Mouse (Mus musculus) ovary, adult 18-20 months (tissue): ENCODE results near the gene Hoxc11.

Experiments used
- DNase-seq: peaks from one replicate; pipeline ENCODE4 v3.0.0; 2022; ENCODE audit warnings: low spot score, mixed read lengths

Hoxc11 gene

DNA sequence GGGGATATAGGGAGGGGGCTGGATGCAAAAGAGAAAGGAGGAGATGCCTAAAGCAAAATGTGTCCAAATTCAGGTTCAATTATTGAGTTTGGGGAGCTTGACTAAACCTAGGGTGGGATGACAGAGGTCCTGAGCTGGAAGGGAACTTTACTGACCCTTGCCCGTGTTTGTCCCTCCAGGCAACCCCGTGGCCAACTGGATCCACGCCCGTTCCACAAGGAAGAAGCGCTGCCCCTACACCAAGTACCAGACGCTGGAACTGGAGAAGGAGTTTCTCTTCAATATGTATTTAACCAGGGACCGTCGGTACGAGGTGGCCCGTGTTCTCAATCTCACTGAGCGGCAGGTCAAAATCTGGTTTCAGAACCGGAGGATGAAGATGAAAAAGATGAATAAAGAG lies 29.5 kb downstream of the Hoxc11 start:
- no peak for DNase-seq

DNA sequence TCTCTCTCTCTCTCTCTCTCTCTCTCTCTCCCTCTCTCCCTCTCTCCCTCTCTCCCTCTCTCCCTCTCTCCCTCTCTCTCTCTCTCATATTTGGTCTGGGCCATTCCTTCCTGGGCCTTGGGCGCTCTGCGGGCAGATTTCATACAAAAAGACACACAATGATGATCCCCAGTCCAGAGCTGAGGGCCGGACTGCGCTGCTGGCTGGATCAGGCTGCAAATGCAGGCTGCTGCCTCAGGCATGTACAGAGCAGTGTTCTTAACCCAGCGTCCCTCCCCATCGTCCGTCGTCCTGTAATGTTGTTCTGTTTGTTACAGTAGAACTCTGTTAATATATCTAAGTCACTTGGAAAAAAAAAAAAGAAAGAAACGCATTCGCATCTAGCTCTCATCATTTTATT lies 30.3 kb downstream of the Hoxc11 start:
- no peak for DNase-seq

GRCm38 (mm10) chr15:102984925-102985324 lies 30.7 kb downstream of the Hoxc11 start:
- DNase-seq, result no peak

DNA sequence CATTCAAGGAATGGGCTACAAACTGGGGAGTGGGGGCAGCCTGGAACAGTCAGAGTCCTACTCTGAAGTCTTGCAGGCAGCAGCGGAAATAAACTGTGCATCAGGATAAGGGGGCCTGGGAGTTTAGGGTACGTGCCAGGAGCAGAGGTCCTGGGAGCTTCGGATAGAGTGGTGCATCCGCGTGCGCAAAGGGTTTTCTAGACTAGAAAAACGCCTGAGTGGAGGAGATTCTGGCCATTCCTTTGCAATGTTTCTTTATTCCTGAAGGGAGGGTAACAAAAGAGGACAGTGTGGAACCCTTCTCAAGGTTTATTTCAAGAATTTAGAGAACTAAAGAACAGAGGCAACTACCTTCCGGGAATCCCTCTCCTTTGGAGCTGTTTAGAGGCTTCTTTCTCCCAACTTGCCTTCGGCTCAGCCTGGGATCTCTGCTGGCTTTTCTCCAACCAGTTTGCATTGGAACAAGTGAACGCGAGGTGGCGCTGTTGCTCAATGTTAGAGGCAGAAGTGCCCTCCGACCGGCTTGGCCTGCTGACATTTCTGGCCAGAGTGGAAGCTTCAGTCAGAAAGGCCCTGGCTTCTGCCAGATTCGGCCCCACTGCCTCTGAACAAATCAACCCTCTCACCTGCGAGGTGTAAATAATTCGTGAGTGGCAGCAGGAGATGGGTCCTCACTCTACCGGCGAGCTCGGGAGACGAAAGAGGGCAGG lies 33.1 kb downstream of the Hoxc11 start:
- peak; percentile 83 for DNase-seq

GRCm38 (mm10) chr15:102988078-102988477 lies 33.9 kb downstream of the Hoxc11 start:
- no peak for DNase-seq

GRCm38 (mm10) chr15:102990461-102991397 lies 36.5 kb downstream of the Hoxc11 start, which contains the start of gene Hoxc8:
Hoxc8 (plus strand) TSS chr15:102990607.
- no peak for DNase-seq

DNA sequence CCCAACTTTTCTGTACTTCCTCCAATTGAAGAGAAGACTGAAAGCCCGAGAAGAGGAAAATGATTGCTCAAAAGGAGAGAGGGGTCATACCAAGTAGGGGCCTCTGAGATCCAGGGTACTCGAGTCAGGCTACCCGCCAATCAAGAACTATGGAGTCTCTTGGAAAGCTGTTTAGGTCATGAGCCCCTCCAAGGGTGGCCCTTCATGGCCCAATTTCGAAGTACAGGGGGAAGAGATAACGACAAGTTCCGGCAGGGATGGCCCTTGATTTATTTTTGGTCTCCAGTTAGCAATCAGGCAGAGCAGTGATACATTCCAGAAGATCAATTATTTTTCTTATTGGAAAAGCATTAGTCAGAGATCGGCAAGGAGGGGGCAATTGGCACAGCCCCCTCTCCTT lies 37.6 kb downstream of the Hoxc11 start:
- no peak for DNase-seq

- DNase-seq, result no peak
Measured at GRCm38 (mm10) chr15:102992206-102992605, 38.0 kb downstream of the Hoxc11 start.

GRCm38 (mm10) chr15:102992863-102993262 lies 38.6 kb downstream of the Hoxc11 start:
- no peak for DNase-seq

GRCm38 (mm10) chr15:102996548-102996947 lies 42.3 kb downstream of the Hoxc11 start:
- DNase-seq, result no peak

- no peak for DNase-seq
Measured at GRCm38 (mm10) chr15:102997431-102997830, 43.2 kb downstream of the Hoxc11 start.

GRCm38 (mm10) chr15:102997939-102998355 lies 43.7 kb downstream of the Hoxc11 start, which contains the start of gene Hoxc6:
Hoxc6 (plus strand) TSS chr15:102998257.
- peak; percentile 58 for DNase-seq

GRCm38 (mm10) chr15:102998608-102999182 lies 44.5 kb downstream of the Hoxc11 start:
- DNase-seq, result no peak

DNA sequence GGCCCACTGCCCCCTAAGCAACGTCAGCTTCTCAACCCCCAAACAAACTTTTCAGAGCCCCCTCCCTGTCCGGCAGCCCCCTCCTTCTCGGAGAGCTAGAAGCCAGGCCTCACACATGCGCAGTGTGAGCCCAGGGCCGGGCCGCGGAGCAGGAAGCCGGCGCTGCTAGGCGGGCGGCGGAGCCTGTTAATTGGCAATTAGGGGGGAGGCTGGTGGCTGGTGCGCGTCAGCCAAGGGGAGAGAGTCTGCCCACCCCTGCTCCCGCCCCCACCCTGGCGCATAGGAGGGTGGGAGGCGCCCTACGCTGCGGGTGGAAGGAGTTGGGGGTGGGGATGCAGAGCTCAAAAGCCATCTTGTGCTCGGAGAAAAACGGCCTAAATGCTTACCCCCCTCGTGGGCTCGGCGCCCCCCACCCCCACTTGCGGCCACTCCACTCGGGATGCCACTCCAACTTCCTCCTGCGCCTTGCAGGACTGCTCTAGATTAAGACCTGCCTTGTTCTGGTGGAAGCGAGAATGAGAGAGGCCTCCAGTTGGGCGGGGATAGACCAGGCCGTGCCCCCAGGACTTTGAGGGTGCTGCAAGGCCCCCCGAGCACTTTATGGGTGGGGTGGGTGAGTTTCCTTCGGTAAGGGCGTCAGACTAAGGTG lies 45.1 kb downstream of the Hoxc11 start:
- DNase-seq, result peak; percentile 97

DNA sequence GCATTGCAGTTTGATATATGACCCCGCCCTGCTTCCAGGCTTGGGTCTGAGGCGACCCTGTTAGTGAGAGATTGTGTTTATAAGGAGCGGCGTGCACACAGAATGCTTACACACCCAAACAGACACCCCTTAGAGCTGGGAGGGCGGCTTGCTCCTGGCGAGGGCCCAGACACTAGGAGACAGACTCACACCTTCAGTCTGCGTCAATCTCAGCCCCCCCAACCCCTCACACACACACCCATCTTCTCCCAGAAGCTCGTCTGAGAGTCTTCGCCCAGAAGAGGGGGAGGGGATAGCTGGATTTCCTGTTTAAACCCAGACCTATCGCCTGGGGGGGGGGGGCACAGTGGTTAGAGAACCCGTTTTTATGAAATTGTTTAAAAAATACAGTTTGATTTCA lies 45.7 kb downstream of the Hoxc11 start:
- DNase-seq, result peak; percentile 56

- no peak for DNase-seq
Measured at GRCm38 (mm10) chr15:103000501-103000901, 46.3 kb downstream of the Hoxc11 start.

DNA sequence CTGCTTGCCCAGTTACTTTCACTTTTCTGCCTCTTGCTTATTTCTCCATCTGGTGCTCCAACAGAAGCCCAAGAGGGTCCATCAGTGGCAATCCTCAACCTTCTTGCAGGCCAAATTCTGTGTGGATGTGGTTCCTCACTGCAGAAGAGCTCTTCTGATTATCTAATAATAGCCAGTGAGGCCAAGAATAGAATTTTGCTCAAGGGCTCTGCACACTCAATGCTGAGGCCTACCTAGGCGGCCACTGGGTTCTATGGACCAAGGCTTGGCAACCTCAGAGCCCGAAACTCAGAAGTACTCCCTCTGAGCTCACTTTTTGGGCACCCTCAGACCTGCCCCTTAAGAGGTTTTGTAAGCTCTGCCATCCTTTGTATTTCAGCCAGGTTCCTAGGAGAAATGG lies 47.1 kb downstream of the Hoxc11 start:
- no peak for DNase-seq

- no peak for DNase-seq
Measured at GRCm38 (mm10) chr15:103002156-103002555, 47.9 kb downstream of the Hoxc11 start.

DNA sequence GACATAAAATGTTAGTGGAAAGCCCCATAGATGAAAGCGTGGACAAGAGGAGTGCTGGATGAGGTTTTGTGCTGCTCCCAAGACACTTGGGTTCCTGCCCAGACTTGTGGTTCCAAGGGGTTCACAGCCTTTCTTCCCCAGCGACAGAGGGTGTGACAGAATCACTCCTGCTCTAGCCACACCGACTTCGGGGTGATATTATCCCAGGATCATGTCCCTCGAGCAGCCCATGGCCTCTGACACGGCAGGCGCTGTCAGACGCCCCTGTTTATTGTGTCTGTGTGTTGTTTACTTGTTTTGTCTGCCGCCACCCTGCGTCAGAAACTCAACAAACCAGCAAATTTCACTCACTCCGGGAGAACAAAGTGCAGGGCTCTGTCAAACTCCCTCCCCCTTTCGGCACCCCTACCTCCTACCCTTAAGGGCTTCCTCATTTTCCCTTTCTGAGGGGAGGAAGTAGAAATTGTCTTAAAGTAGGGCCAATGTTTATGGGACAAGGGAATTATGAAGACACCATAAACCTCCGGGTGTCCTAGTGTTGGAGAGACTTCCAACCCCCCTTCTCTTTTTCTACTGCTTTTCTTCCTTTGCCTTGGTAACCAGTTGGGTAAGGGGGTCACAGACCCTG lies 48.7 kb downstream of the Hoxc11 start:
- no peak for DNase-seq

DNA sequence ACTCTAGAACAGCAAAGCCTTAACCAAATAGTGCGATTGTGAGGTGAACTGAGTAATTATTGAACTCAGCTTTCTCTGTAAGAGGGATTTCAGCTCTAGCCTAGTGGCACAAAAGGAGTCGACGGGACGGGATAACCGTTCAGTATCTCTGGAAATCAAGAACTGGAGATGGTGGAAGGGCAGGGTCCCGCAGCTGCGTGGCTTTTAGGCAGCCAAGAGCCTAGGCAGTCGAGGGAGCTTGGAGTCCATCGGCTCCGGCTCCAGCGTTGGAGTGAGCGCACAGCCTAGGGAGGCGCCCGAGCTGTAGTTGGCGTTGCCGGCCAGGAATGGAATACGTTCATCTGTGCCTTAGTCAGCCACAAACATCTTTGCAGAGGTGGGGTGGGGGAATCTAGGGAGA lies 51.1 kb downstream of the Hoxc11 start:
- no peak for DNase-seq

- no peak for DNase-seq
Measured at GRCm38 (mm10) chr15:103005797-103006196, 51.6 kb downstream of the Hoxc11 start.

DNA sequence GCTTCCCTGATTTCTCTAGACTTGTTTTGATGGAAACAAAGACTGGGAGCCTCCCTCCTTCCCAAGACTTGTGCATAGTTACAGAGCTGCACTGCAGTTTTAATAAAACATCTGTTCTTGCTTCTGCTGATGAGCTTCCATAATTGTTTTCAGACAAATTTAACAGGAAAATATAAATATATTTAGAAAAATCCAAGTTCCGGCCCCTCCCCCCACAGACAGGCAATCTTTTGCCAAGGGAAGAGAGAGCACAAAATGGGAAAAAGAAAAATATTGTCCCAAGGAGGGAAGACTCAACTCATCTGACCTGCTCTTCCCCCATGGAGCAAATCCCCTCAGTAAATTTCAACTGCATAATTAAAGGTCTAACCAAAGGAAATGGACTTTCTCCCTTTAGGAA lies 52.1 kb downstream of the Hoxc11 start:
- no peak for DNase-seq
